Mouse (Mus musculus) MEL (cell line): ENCODE data around the gene Gm37240.

ENCODE experiments used
- E2F4 ChIP-seq: IDR thresholded peaks from 2 replicates; pipeline ENCODE4 v1.6.1; 2011; ENCODE audit warnings: low read depth, low read length, improper control_type of control experiment, borderline replicate concordance
- EP300 ChIP-seq, 2 experiments: IDR thresholded peaks; 2 replicates each; pipeline ENCODE4 v1.6.1; 2011; ENCODE audit warnings: improper control_type of control experiment in 2 of 2, low read length in 2 of 2, low read depth in 1 of 2, mild to moderate bottlenecking in 1 of 2
- GABPA ChIP-seq: IDR thresholded peaks from 2 replicates; pipeline ENCODE4 v1.6.1; 2012; ENCODE audit warnings: low read depth, mild to moderate bottlenecking, inconsistent platforms, low read length, improper control_type of control experiment, moderate library complexity
- GATA1 ChIP-seq: IDR thresholded peaks from 2 replicates; pipeline ENCODE4 v1.6.1; 2011; ENCODE audit warnings: low read depth, low read length, improper control_type of control experiment
- MAZ ChIP-seq: IDR thresholded peaks from 2 replicates; pipeline ENCODE4 v1.6.1; 2012; ENCODE audit warnings: low read depth, mild to moderate bottlenecking, inconsistent platforms, low read length, improper control_type of control experiment
- NRF1 ChIP-seq: IDR thresholded peaks from 2 replicates; pipeline ENCODE4 v1.6.1; 2014; ENCODE audit warnings: low read depth, mild to moderate bottlenecking, inconsistent platforms, low read length, improper control_type of control experiment, moderate library complexity; ENCODE audit not compliant: poor library complexity, insufficient read depth, severe bottlenecking
- POLR2A ChIP-seq, 2 experiments: IDR thresholded peaks; 2 replicates each; pipeline ENCODE4 v1.6.1; 2011 to 2012; ENCODE audit warnings: low read length in 2 of 2, mild to moderate bottlenecking in 2 of 2, control low read depth in 1 of 2, improper control_type of control experiment in 1 of 2, low read depth in 1 of 2, moderate library complexity in 1 of 2; ENCODE audit not compliant: control insufficient read depth in 1 of 2, insufficient read depth in 1 of 2, poor library complexity in 1 of 2
- SIN3A ChIP-seq: IDR thresholded peaks from 2 replicates; pipeline ENCODE4 v1.6.1; 2012; ENCODE audit warnings: low read length, improper control_type of control experiment, inconsistent platforms
- TCF12 ChIP-seq: IDR thresholded peaks from 2 replicates; pipeline ENCODE4 v1.6.1; 2014; ENCODE audit warnings: low read depth, mild to moderate bottlenecking, inconsistent platforms, low read length, improper control_type of control experiment, moderate library complexity
- USF2 ChIP-seq, 2 experiments: IDR thresholded peaks; 2 replicates each; pipeline ENCODE4 v1.6.1; 2011 to 2012; ENCODE audit warnings: improper control_type of control experiment in 2 of 2, low read length in 2 of 2, borderline replicate concordance in 1 of 2, inconsistent platforms in 1 of 2, low read depth in 1 of 2, mild to moderate bottlenecking in 1 of 2; ENCODE audit not compliant: insufficient read depth in 1 of 2

GRCm38 (mm10) chr3:84480006-84480897, 1407.1 kb downstream of the Gm37240 start, which contains the start of gene Fhdc1:
- no peak; the same call in 1 of the 2 replicates for TF ChIP-seq NRF1
- no peak for TF ChIP-seq MAZ
- TF ChIP-seq POLR2A (IDR thresholded peaks at IDR 0.05; ENCODE audit: control insufficient read depth in 1 of 2, insufficient read depth in 1 of 2, low read depth in 1 of 2, low read length in 2 of 2, poor library complexity in 1 of 2), result no peak
- TF ChIP-seq SIN3A, result no peak
- no peak for TF ChIP-seq GABPA
- TF ChIP-seq USF2 (IDR thresholded peaks at IDR 0.05; ENCODE audit: borderline replicate concordance in 1 of 2, insufficient read depth in 1 of 2, low read depth in 1 of 2, low read length in 2 of 2), result no peak
- TF ChIP-seq GATA1, result no peak
- no peak for TF ChIP-seq EP300 (IDR thresholded peaks at IDR 0.05; ENCODE audit: low read depth in 1 of 2, low read length in 2 of 2)
- TF ChIP-seq TCF12, result no peak
- no peak for TF ChIP-seq E2F4
